Mouse (Mus musculus) embryonic fibroblast, embryonic 13.5 days (primary cell): ENCODE results near the gene Apol9a.
"Not testable (repeated sequence)": the region's sequence is repeated elsewhere in the genome, so short reads cannot be mapped to it uniquely, and the experiment has no call there.

ENCODE experiments used
- CTCF ChIP-seq: IDR thresholded peaks from 2 replicates; pipeline ENCODE4 v1.5.1; 2011; ENCODE audit warnings: mild to moderate bottlenecking, control low read depth, low read length, moderate library complexity, borderline replicate concordance; ENCODE audit not compliant: insufficient read depth
- POLR2A ChIP-seq: IDR thresholded peaks from 2 replicates; pipeline ENCODE4 v1.6.1; 2011; ENCODE audit warnings: low read depth, mild to moderate bottlenecking, control low read depth, low read length, moderate library complexity

DNA sequence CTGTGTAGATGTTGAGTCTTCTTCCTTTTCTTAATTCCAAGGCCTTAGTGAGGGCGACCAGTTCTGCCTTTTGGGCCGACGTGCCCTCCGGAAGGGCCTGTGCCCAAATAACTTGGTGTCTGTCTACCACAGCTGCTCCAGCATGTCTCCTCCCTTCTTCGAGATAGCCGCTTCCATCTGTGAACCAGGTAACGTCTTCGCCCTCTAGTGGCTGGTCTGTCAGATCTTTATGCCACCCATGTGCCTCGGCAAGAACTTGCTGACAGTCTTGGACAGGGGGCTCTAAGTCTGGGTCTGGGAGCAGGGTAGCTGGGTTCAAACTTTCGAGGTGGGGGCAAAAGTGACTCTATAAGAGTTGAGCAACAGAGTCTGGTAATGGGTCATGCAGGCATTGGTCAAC lies 39.0 kb upstream of the Apol9a start:
- not testable (repeated sequence) for TF ChIP-seq CTCF, POLR2A
